Mouse (Mus musculus) hindbrain, embryonic 14.5 days (tissue): ENCODE results near the gene Slc25a34. TPM values are rescaled to one million over a fixed set of nuclear protein-coding genes. Genes with fewer than 3 reads are reported as not detected.

Experiments
- ATAC-seq: fragments of 200-750 bp; cut with Nextera tagmentation; 2 replicates; pipeline ENCODE4 v1.8.0; 2017; ENCODE audit warnings: moderate number of reproducible peaks, mild to moderate bottlenecking, moderate TSS enrichment, moderate library complexity; ENCODE audit not compliant: low FRiP score
- DNase-seq: peaks from one replicate; pipeline ENCODE4 v3.0.0-alpha.2; 2015; ENCODE audit warnings: low spot score
- H3K27ac ChIP-seq: fragments of 300-500 bp; sonication (generic); 2 replicates; pipeline ENCODE4 v1.5.1; 2014; ENCODE audit warnings: mild to moderate bottlenecking, moderate library complexity
- H3K27me3 ChIP-seq: fragments of 300-500 bp; sonication (generic); 2 replicates; pipeline ENCODE4 v1.6.1; 2014; ENCODE audit warnings: mild to moderate bottlenecking, low read length, mixed read lengths; ENCODE audit not compliant: control insufficient read depth, insufficient read depth
- H3K36me3 ChIP-seq: fragments of 300-500 bp; sonication (generic); replicated peaks from 2 replicates; pipeline ENCODE4 v1.6.1; 2014; ENCODE audit not compliant: control insufficient read depth, insufficient read depth
- H3K4me1 ChIP-seq: fragments of 300-500 bp; sonication (generic); replicated peaks from 2 replicates; pipeline ENCODE4 v1.6.1; 2014; ENCODE audit warnings: antibody characterized with exemption, low read length, mixed read lengths; ENCODE audit not compliant: control insufficient read depth, insufficient read depth
- H3K4me2 ChIP-seq: fragments of 300-500 bp; sonication (generic); replicated peaks from 2 replicates; pipeline ENCODE4 v1.6.1; 2014; ENCODE audit warnings: mild to moderate bottlenecking, moderate library complexity
- H3K4me3 ChIP-seq: fragments of 300-500 bp; sonication (generic); replicated peaks from 2 replicates; pipeline ENCODE4 v1.5.1; 2014; ENCODE audit warnings: mild to moderate bottlenecking, low read length
- H3K9ac ChIP-seq: fragments of 300-500 bp; sonication (generic); 2 replicates; pipeline ENCODE4 v1.6.1; 2014
- H3K9me3 ChIP-seq: fragments of 300-500 bp; sonication (generic); 2 replicates; pipeline ENCODE4 v1.6.1; 2016; ENCODE audit warnings: low read length; ENCODE audit not compliant: control insufficient read depth
- WGBS: fragments of 180-500 bp; shearing (Covaris S2); extraction: QIAGEN DNeasy Blood & Tissue Kit; methylation state at CpG from one replicate; pipeline ENCODE4 v1.1.7; 2014; 5-methylcytosine and 5-hydroxymethylcytosine counted together
- polyA plus RNA-seq: library from polyadenylated mRNA; unstranded; fragments of >200 nt; fragmentation: Nextera tagmentation; extraction: Ambion mirVana; gene quantifications from 2 replicates; pipeline ENCODE4 v1.2.1, GENCODE M21; 2014

The Slc25a34 gene
- polyA plus RNA-seq, 1 experiment from 2014 or later: not detected

GRCm38 (mm10) chr4:141599251-141600141 is 24.1 kb downstream of the Slc25a34 start:
- Histone ChIP-seq H3K4me1 (peaks cover 14% of the 10 kb centered on the region), H3K27me3 (no peaks in the 10 kb centered on the region), H3K27ac (peak overlapping the region; percentile 38; the same call in 1 of the 2 replicates), H3K36me3 (peaks cover 6% of the 10 kb centered on the region; the same call in 1 of the 2 replicates), H3K9ac (peak overlapping the region; percentile 81), H3K4me3 (peak overlapping the region; percentile 66), H3K4me2 (peak overlapping the region; percentile 88), H3K9me3 (no peaks in the 10 kb centered on the region)
- under 1% methylated on average over 51 of the region's 57 CpGs for WGBS
- DNase-seq: peak; percentile 36
- ATAC-seq: peak; percentile 28; the same call in 1 of the 2 replicates

- no peak for DNase-seq
- ATAC-seq: 0 out of 2 replicates have a peak, but pooled peaks have one; percentile 2
- WGBS: 1% methylated on average over 9 of the region's 9 CpGs
- Histone ChIP-seq H3K36me3 (peaks cover 12% of the 10 kb centered on the region; the same call in 1 of the 2 replicates), H3K9ac (peak overlapping the region; percentile 81), H3K4me2 (peak overlapping the region; percentile 88), H3K4me3 (peak overlapping the region; percentile 66), H3K9me3 (no peaks in the 10 kb centered on the region), H3K27me3 (no peaks in the 10 kb centered on the region), H3K27ac (peak overlapping the region; percentile 38; the same call in 1 of the 2 replicates), H3K4me1 (peaks cover 14% of the 10 kb centered on the region)
These were observed 24.7 kb downstream of the Slc25a34 start for GRCm38 (mm10) chr4:141598894-141599250.

- WGBS: 3% methylated on average over 18 of the region's 19 CpGs
- Histone ChIP-seq H3K36me3 (peaks cover 13% of the 10 kb centered on the region; the same call in 1 of the 2 replicates), H3K4me3 (peak overlapping the region; percentile 66), H3K9ac (peak overlapping the region; percentile 81), H3K4me2 (peak overlapping the region; percentile 88), H3K27me3 (no peaks in the 10 kb centered on the region), H3K9me3 (no peaks in the 10 kb centered on the region), H3K4me1 (peaks cover 14% of the 10 kb centered on the region), H3K27ac (peak overlapping the region; percentile 38; the same call in 1 of the 2 replicates)
- DNase-seq: no peak
- ATAC-seq: no peak
These were observed 25.3 kb downstream of the Slc25a34 start for GRCm38 (mm10) chr4:141598199-141598893.

DNA sequence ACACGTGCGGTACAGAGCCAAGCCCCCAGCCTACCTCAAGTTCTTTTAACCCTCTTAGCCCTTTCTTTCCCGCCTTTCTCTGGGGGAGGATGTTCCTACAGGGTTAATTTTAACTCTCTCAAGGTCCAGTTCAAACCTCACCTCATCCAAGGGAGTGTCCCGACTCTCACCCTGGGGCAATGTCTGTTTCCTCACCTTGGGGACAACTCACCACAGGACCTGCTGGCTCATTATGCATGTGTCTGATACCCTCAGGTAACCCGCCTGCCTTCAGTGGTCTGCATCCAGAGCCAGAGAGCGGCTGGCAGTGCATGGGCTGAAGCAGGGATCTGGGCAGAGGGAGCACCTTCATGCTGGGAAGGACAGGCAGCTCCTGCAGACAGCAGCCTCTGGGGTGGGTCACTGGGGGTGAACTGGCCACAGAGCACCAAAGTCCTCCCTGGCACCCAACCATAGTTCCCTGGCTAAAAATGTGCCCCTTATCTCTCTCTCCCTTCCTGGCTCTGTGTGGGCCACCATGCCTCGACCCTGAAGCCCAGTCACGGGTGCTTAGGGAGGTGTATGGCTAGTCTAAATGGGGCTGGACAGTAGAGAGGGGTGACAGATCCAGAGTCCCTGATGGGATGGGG is 26.8 kb downstream of the Slc25a34 start:
- Histone ChIP-seq H3K4me3 (no peak overlapping the region), H3K4me2 (no peak overlapping the region), H3K36me3 (peaks cover 18% of the 10 kb centered on the region; the same call in 1 of the 2 replicates), H3K9ac (no peak overlapping the region), H3K4me1 (peaks cover 14% of the 10 kb centered on the region), H3K27me3 (no peaks in the 10 kb centered on the region), H3K9me3 (no peaks in the 10 kb centered on the region), H3K27ac (no peak overlapping the region)
- no peak for ATAC-seq
- 90% methylated on average over 8 of the region's 8 CpGs for WGBS
- no peak for DNase-seq

DNA sequence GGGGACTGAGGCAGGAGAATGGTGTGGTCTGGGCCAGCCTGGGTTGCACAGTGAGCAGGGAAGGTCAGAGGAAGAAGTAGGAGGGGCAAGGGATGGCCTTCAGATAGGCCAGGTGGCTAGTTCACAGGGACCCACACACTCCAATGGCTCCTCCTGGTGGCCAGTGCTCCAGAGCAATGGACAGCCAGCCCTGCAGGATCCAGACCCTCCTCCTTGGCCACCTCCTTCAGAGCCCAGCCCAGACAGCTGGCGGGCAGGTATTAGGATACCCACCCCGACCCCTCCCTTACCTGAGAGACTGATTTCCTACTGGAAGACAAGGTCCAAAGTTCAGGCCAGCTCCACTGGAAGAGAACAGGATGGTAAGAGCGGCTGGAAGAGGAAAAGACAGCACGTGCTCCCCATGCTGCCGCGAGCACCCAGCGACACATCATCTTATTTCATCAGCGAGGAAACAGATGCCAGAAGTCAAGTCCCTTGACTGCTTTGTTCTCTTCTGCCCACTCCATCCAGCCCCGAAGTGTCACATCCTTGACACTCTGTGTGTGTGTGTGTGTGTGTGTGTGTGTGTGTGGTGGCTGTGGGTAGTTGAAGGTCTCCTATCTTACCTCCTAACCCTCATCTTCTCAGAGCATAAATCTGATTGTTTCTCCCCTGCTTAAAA is 27.9 kb downstream of the Slc25a34 start:
- WGBS: 83% methylated on average over 9 of the region's 9 CpGs
- Histone ChIP-seq H3K4me1 (peaks cover 14% of the 10 kb centered on the region), H3K4me2 (no peak overlapping the region), H3K4me3 (no peak overlapping the region), H3K27me3 (no peaks in the 10 kb centered on the region), H3K27ac (no peak overlapping the region), H3K9ac (no peak overlapping the region), H3K36me3 (peaks cover 22% of the 10 kb centered on the region; the same call in 1 of the 2 replicates), H3K9me3 (no peaks in the 10 kb centered on the region)
- no peak for ATAC-seq
- no peak for DNase-seq

DNA sequence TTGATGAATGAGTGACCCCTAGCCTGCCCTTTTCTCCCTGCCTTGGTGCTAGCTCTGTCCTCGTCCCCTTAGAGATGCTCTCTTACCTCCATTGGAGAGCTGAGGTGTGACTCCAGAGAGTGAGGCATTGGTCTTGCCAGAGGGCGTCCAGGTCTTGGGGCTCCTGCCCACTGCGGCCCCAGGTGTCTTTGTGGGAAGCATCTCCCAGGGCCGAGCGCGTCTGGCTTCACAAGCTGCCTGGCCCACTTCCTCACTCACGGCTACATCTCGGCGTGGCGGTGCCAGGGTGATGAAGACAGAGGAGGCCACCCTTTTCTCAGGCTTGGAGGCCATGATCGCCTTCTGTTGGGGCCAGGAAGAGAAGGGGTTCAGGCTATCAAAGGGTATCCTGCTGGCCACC is 28.5 kb downstream of the Slc25a34 start:
- no peak for ATAC-seq
- Histone ChIP-seq H3K4me2 (no peak overlapping the region), H3K36me3 (peaks cover 22% of the 10 kb centered on the region; the same call in 1 of the 2 replicates), H3K27me3 (no peaks in the 10 kb centered on the region), H3K4me3 (no peak overlapping the region), H3K9ac (no peak overlapping the region), H3K9me3 (no peaks in the 10 kb centered on the region), H3K27ac (no peak overlapping the region), H3K4me1 (peaks cover 14% of the 10 kb centered on the region)
- no peak for DNase-seq
- WGBS: 94% methylated on average over 11 of the region's 11 CpGs

DNA sequence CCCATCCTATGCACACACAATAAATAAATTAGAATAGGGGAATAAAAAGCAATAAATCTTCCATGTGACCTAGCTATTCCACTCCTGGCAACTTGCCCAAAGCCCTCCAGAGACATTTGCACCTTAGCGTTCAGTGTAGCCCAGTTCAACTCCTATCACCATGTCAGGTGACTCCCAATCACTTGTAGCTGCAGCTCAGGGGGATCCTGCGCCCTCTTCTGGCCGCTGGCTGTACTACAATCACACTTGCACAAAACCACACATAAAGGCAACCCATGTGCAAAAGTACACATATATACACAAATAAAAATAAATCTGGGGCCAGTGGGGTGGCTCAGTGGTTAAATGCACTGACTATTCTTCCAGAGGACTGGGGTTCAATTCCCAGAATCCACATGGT is 32.1 kb downstream of the Slc25a34 start:
- Histone ChIP-seq H3K9me3 (no peaks in the 10 kb centered on the region), H3K36me3 (peaks cover 38% of the 10 kb centered on the region), H3K4me1 (no peaks in the 10 kb centered on the region), H3K27me3 (no peaks in the 10 kb centered on the region), H3K9ac (no peak overlapping the region), H3K4me3 (no peak overlapping the region), H3K27ac (no peak overlapping the region), H3K4me2 (no peak overlapping the region)
- ATAC-seq (no peak), DNase-seq (no peak)
- 23% methylated on average over 3 of the region's 3 CpGs for WGBS

DNA sequence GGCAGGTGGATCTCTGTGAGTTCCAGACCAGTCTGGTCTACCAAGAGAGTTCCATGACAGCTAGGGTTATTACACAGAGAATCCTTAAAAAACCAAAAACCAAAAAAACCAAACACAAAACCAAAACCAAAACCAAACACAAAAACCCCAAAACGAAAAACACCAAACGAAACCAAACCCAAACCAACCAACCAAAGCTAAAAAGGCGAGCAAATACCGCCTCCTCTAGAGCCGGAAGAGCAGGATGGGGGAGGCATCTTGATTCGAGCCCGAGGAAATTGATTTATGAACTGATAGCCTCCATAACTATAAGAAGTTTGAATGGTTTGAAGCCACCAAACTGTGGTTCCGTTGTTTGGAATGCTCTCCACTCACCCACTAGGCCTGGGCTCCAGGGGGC is 39.7 kb downstream of the Slc25a34 start:
- ATAC-seq (no peak), DNase-seq (no peak)
- 96% methylated on average over 8 of the region's 8 CpGs for WGBS
- no peak overlapping the region for H3K27ac ChIP-seq
- H3K27me3 ChIP-seq: no peaks in the 10 kb centered on the region
- H3K4me2 ChIP-seq: no peak overlapping the region
- H3K4me3 ChIP-seq: no peak overlapping the region
- H3K4me1 ChIP-seq: no peaks in the 10 kb centered on the region
- no peaks in the 10 kb centered on the region for H3K9me3 ChIP-seq
- H3K36me3 ChIP-seq: peaks cover 25% of the 10 kb centered on the region
- H3K9ac ChIP-seq: no peak overlapping the region
